Mouse (Mus musculus) hindbrain, embryonic 12.5 days (tissue): ENCODE measurements around the gene Vcp. TPM values are rescaled to one million over a fixed set of nuclear protein-coding genes. Genes with fewer than 3 reads are reported as not detected.

Experiments
- ATAC-seq: fragments of 200-750 bp; cut with Nextera tagmentation; 2 replicates; pipeline ENCODE4 v1.8.0; 2017; ENCODE audit warnings: moderate TSS enrichment; ENCODE audit not compliant: low FRiP score
- H3K27ac ChIP-seq: fragments of 300-500 bp; sonication (generic); 2 replicates; pipeline ENCODE4 v1.5.1; 2016; ENCODE audit warnings: mild to moderate bottlenecking
- H3K27me3 ChIP-seq: fragments of 300-500 bp; sonication (generic); 2 replicates; pipeline ENCODE4 v1.6.1; 2016; ENCODE audit warnings: mild to moderate bottlenecking
- H3K36me3 ChIP-seq: fragments of 300-500 bp; sonication (generic); 2 replicates; pipeline ENCODE4 v1.6.1; 2016; ENCODE audit warnings: mild to moderate bottlenecking
- H3K4me1 ChIP-seq: fragments of 300-500 bp; sonication (generic); 2 replicates; pipeline ENCODE4 v1.6.1; 2016
- H3K4me2 ChIP-seq: fragments of 300-500 bp; sonication (generic); replicated peaks from 2 replicates; pipeline ENCODE4 v1.6.1; 2016; ENCODE audit warnings: mild to moderate bottlenecking
- H3K4me3 ChIP-seq: fragments of 300-500 bp; sonication (generic); 2 replicates; pipeline ENCODE4 v1.5.1; 2016; ENCODE audit warnings: mild to moderate bottlenecking
- H3K9ac ChIP-seq: fragments of 300-500 bp; sonication (generic); 2 replicates; pipeline ENCODE4 v1.6.1; 2016; ENCODE audit warnings: mild to moderate bottlenecking, moderate library complexity
- H3K9me3 ChIP-seq: fragments of 300-500 bp; sonication (generic); replicated peaks from 2 replicates; pipeline ENCODE4 v1.6.1; 2016; ENCODE audit warnings: mild to moderate bottlenecking
- WGBS: fragments of 180-500 bp; shearing (Covaris S2); methylation state at CpG from one replicate; pipeline ENCODE4 v1.1.7; 2016; 5-methylcytosine and 5-hydroxymethylcytosine counted together
- polyA plus RNA-seq: library from polyadenylated mRNA; unstranded; fragments of >200 nt; fragmentation: Nextera tagmentation; extraction: Ambion mirVana; gene quantifications from 2 replicates; pipeline ENCODE4 v1.2.1, GENCODE M21; 2016

Vcp gene
- polyA plus RNA-seq, 1 experiment from 2014 or later, result 626 TPM

GRCm38 (mm10) chr4:43038567-43039495, 38.5 kb upstream of the Vcp start:
- no peak for ATAC-seq
- H3K36me3 ChIP-seq, result peaks cover 32% of the 10 kb centered on the region
- no peaks in the 10 kb centered on the region for H3K9me3 ChIP-seq
- peak overlapping the region; percentile 67 for H3K4me3 ChIP-seq
- WGBS, result 64% methylated on average over 15 of the region's 15 CpGs
- no peaks in the 10 kb centered on the region for H3K27me3 ChIP-seq
- H3K4me2 ChIP-seq, result peak overlapping the region; percentile 83
- H3K27ac ChIP-seq, result peak overlapping the region; percentile 78; the same call in 1 of the 2 replicates
- peaks cover 34% of the 10 kb centered on the region for H3K4me1 ChIP-seq
- H3K9ac ChIP-seq, result peak overlapping the region; percentile 87

GRCm38 (mm10) chr4:43037860-43038566, 37.7 kb upstream of the Vcp start:
- Histone ChIP-seq H3K9ac (no peak overlapping the region), H3K4me2 (peak overlapping the region; percentile 83), H3K36me3 (peaks cover 40% of the 10 kb centered on the region), H3K27me3 (no peaks in the 10 kb centered on the region), H3K9me3 (no peaks in the 10 kb centered on the region), H3K4me1 (peaks cover 28% of the 10 kb centered on the region), H3K4me3 (no peak overlapping the region), H3K27ac (no peak overlapping the region)
- ATAC-seq, result no peak
- WGBS, result 73% methylated on average over 4 of the region's 4 CpGs

- H3K4me1 ChIP-seq, result peaks cover 40% of the 10 kb centered on the region
- H3K27ac ChIP-seq, result no peak overlapping the region
- H3K9ac ChIP-seq, result no peak overlapping the region
- ATAC-seq, result no peak
- no peak overlapping the region for H3K4me3 ChIP-seq
- peaks cover 45% of the 10 kb centered on the region for H3K36me3 ChIP-seq
- WGBS, result 88% methylated on average over 10 of the region's 10 CpGs
- H3K9me3 ChIP-seq, result no peaks in the 10 kb centered on the region
- H3K4me2 ChIP-seq, result no peak overlapping the region
- no peaks in the 10 kb centered on the region for H3K27me3 ChIP-seq
Observed at GRCm38 (mm10) chr4:43036356-43036755, 36.0 kb upstream of the Vcp start.

GRCm38 (mm10) chr4:43035851-43036250, 35.5 kb upstream of the Vcp start:
- Histone ChIP-seq H3K4me3 (no peak overlapping the region), H3K9ac (no peak overlapping the region), H3K4me1 (peaks cover 39% of the 10 kb centered on the region), H3K36me3 (peaks cover 45% of the 10 kb centered on the region), H3K4me2 (no peak overlapping the region), H3K27me3 (no peaks in the 10 kb centered on the region), H3K9me3 (no peaks in the 10 kb centered on the region), H3K27ac (no peak overlapping the region)
- 94% methylated on average over 6 of the region's 6 CpGs for WGBS
- ATAC-seq, result no peak

GRCm38 (mm10) chr4:43033481-43033880, 33.2 kb upstream of the Vcp start:
- Histone ChIP-seq H3K9ac (no peak overlapping the region), H3K27me3 (no peaks in the 10 kb centered on the region), H3K9me3 (no peaks in the 10 kb centered on the region), H3K4me1 (peaks cover 33% of the 10 kb centered on the region), H3K4me2 (no peak overlapping the region), H3K27ac (no peak overlapping the region), H3K4me3 (no peak overlapping the region), H3K36me3 (peaks cover 61% of the 10 kb centered on the region)
- ATAC-seq, result no peak
- 88% methylated on average over 14 of the region's 14 CpGs for WGBS

- no peak for ATAC-seq
- WGBS, result 100% methylated on average over 1 of the region's 1 CpGs
- Histone ChIP-seq H3K36me3 (peaks cover 70% of the 10 kb centered on the region), H3K4me3 (no peak overlapping the region), H3K27ac (peak overlapping the region; percentile 92), H3K27me3 (no peaks in the 10 kb centered on the region), H3K4me2 (no peak overlapping the region), H3K4me1 (peaks cover 27% of the 10 kb centered on the region), H3K9ac (no peak overlapping the region), H3K9me3 (no peaks in the 10 kb centered on the region)
Observed at GRCm38 (mm10) chr4:43032501-43032900, 32.2 kb upstream of the Vcp start.

- peak within 1 kb of the TSS; percentile 92 for H3K9ac ChIP-seq
- peak within 1 kb of the TSS; percentile 73 for H3K4me3 ChIP-seq
- 1% methylated on average over 38 of the region's 38 CpGs for WGBS
- H3K27me3 ChIP-seq, result no peaks in the 10 kb centered on the region
- peaks cover 73% of the 10 kb centered on the region for H3K36me3 ChIP-seq
- no peaks in the 10 kb centered on the region for H3K9me3 ChIP-seq
- peaks cover 22% of the 10 kb centered on the region for H3K4me1 ChIP-seq
- peak within 1 kb of the TSS; percentile 84 for H3K4me2 ChIP-seq
- peak; percentile 96 for ATAC-seq
- H3K27ac ChIP-seq, result peak within 1 kb of the TSS; percentile 92
Observed at GRCm38 (mm10) chr4:43031237-43031995, 31.1 kb upstream of the Vcp start, which contains the start of gene Stoml2. TSS of gene Stoml2 (minus strand) at chr4:43031710.

- H3K4me3 ChIP-seq, result peak overlapping the region; percentile 73
- ATAC-seq, result peak; percentile 12
- peaks cover 67% of the 10 kb centered on the region for H3K36me3 ChIP-seq
- peaks cover 22% of the 10 kb centered on the region for H3K4me1 ChIP-seq
- H3K4me2 ChIP-seq, result peak overlapping the region; percentile 84
- 2% methylated on average over 28 of the region's 28 CpGs for WGBS
- H3K27me3 ChIP-seq, result no peaks in the 10 kb centered on the region
- peak overlapping the region; percentile 92 for H3K9ac ChIP-seq
- peak overlapping the region; percentile 92 for H3K27ac ChIP-seq
- no peaks in the 10 kb centered on the region for H3K9me3 ChIP-seq
Observed at GRCm38 (mm10) chr4:43030780-43031230, 30.5 kb upstream of the Vcp start.

GRCm38 (mm10) chr4:43030352-43030751, 30.0 kb upstream of the Vcp start:
- Histone ChIP-seq H3K27ac (peak overlapping the region; percentile 92), H3K4me3 (peak overlapping the region; percentile 73)
- WGBS, result 75% methylated on average over 9 of the region's 9 CpGs

GRCm38 (mm10) chr4:43029749-43030148, 29.4 kb upstream of the Vcp start:
- H3K27ac ChIP-seq, result no peak overlapping the region
- WGBS, result 92% methylated on average over 9 of the region's 9 CpGs
- peaks cover 58% of the 10 kb centered on the region for H3K36me3 ChIP-seq
- H3K4me3 ChIP-seq, result peak overlapping the region; percentile 73; the same call in 1 of the 2 replicates
- no peaks in the 10 kb centered on the region for H3K9me3 ChIP-seq
- H3K4me1 ChIP-seq, result peaks cover 27% of the 10 kb centered on the region
- H3K4me2 ChIP-seq, result peak overlapping the region; percentile 84; the same call in 1 of the 2 replicates
- no peak for ATAC-seq
- H3K9ac ChIP-seq, result 0 out of 2 replicates have a peak overlapping the region, but pooled peaks have one; percentile 4
- no peaks in the 10 kb centered on the region for H3K27me3 ChIP-seq

More at GRCm38 (mm10) chr4:43030352-43030751, 30.0 kb upstream of the Vcp start:
- H3K9ac ChIP-seq, result peak overlapping the region; percentile 92
- H3K4me1 ChIP-seq, result peaks cover 22% of the 10 kb centered on the region
- no peaks in the 10 kb centered on the region for H3K27me3 ChIP-seq
- no peak for ATAC-seq
- no peaks in the 10 kb centered on the region for H3K9me3 ChIP-seq
- peak overlapping the region; percentile 84 for H3K4me2 ChIP-seq
- peaks cover 63% of the 10 kb centered on the region for H3K36me3 ChIP-seq

- Histone ChIP-seq H3K36me3 (peaks cover 51% of the 10 kb centered on the region), H3K27ac (no peak overlapping the region), H3K4me3 (no peak overlapping the region), H3K9ac (no peak overlapping the region), H3K27me3 (no peaks in the 10 kb centered on the region), H3K4me2 (no peak overlapping the region), H3K4me1 (peaks cover 32% of the 10 kb centered on the region), H3K9me3 (no peaks in the 10 kb centered on the region)
- ATAC-seq, result no peak
- WGBS, result 95% methylated on average over 7 of the region's 7 CpGs
Observed at GRCm38 (mm10) chr4:43029121-43029520, 28.8 kb upstream of the Vcp start.
